ENCODE assay signal across 11 mouse cellular contexts in genomic region chr4:5178991-5179693, GRCm38 (mm10).
DNase-seq lines count a peak whose midpoint lies in the region; ATAC-seq and TF ChIP-seq lines count a peak whose summit lies in the region.
"Had no signal": no experiment of that assay in that cellular context is flagged by ENCODE, and none has a peak within 500 bp of the region (broad histone marks: within the 10 kb centered on the region; RNA-seq: fewer than 3 reads in every experiment).

No protein-coding gene starts in this region.

- no peaks in the 10 kb centered on the region for H3K9me3 ChIP-seq in hindbrain, embryonic 16.5 days (ENCODE audit: control insufficient read depth, low read length)
- H3K9me3 ChIP-seq in intestine, embryonic 15.5 days = no peaks in the 10 kb centered on the region

- H3K36me3 ChIP-seq in hindbrain, embryonic 16.5 days (ENCODE audit: control insufficient read depth, insufficient read depth, low read length) = no peaks in the 10 kb centered on the region
- no peaks in the 10 kb centered on the region for H3K36me3 ChIP-seq in intestine, embryonic 15.5 days

- peak; percentile 93 for ATAC-seq in hindbrain, embryonic 16.5 days
- ATAC-seq in intestine, embryonic 15.5 days = no peak
- ATAC-seq: Patski had no signal

- no peak for TF ChIP-seq POLR2A in cerebellum, adult 2 months (IDR thresholded peaks at IDR 0.05; ENCODE audit: borderline replicate concordance, insufficient read depth, low read length)

- 19% methylated on average over 11 of the region's 11 CpGs for WGBS in cerebellum, adult 2 months
- WGBS in hindbrain, embryonic 16.5 days = 42% methylated on average over 11 of the region's 11 CpGs
- 75% methylated on average over 11 of the region's 11 CpGs for WGBS in intestine, embryonic 15.5 days

- H3K4me1 ChIP-seq in cerebellum, adult 2 months (ENCODE audit: control insufficient read depth, insufficient read depth, low read length) = no peaks in the 10 kb centered on the region
- no peaks in the 10 kb centered on the region for H3K4me1 ChIP-seq in hindbrain, embryonic 16.5 days (ENCODE audit: control insufficient read depth, insufficient read depth, low read depth, low read length)
- H3K4me1 ChIP-seq in intestine, embryonic 15.5 days (replicated peaks) = no peaks in the 10 kb centered on the region

- no peaks in the 10 kb centered on the region for H3K27me3 ChIP-seq in cerebellum, adult 2 months (ENCODE audit: control insufficient read depth, insufficient read depth, low read length)
- H3K27me3 ChIP-seq in hindbrain, embryonic 16.5 days (replicated peaks; ENCODE audit: control insufficient read depth, insufficient read depth, low read length) = no peaks in the 10 kb centered on the region
- H3K27me3 ChIP-seq in intestine, embryonic 15.5 days (replicated peaks) = no peaks in the 10 kb centered on the region
- H3K27me3 ChIP-seq: Patski had no signal

- H3K4me3 ChIP-seq in cerebellum, adult 2 months (replicated peaks; ENCODE audit: insufficient read depth, low read depth, low read length) = no peak overlapping the region
- no peak overlapping the region for H3K4me3 ChIP-seq in hindbrain, embryonic 16.5 days (ENCODE audit: low read length)
- H3K4me3 ChIP-seq in intestine, embryonic 15.5 days (replicated peaks) = no peak overlapping the region

- no peak overlapping the region for H3K9ac ChIP-seq in hindbrain, embryonic 16.5 days (ENCODE audit: low read depth, low read length)
- H3K9ac ChIP-seq in intestine, embryonic 15.5 days = no peak overlapping the region
- H3K9ac ChIP-seq: liver, embryonic 14.5 days had no signal

- TF ChIP-seq CTCF in cerebellum, adult 2 months (IDR thresholded peaks at IDR 0.05; ENCODE audit: borderline replicate concordance, insufficient read depth, low read depth, low read length) = no peak

- H3K4me2 ChIP-seq in hindbrain, embryonic 16.5 days (ENCODE audit: low read length) = peak overlapping the region; percentile 7; the same call in 1 of the 2 replicates
- no peak overlapping the region for H3K4me2 ChIP-seq in intestine, embryonic 15.5 days (replicated peaks)

- no peak overlapping the region for H3K27ac ChIP-seq in cerebellum, adult 2 months (ENCODE audit: insufficient read depth, low read length)
- peak overlapping the region; percentile 44; the same call in 1 of the 2 replicates for H3K27ac ChIP-seq in hindbrain, embryonic 16.5 days (ENCODE audit: low read depth, low read length)
- no peak overlapping the region for H3K27ac ChIP-seq in intestine, embryonic 15.5 days
- H3K27ac ChIP-seq: liver, embryonic 14.5 days had no signal

- peak; percentile 18 to 59 for DNase-seq in adrenal gland, adult (ENCODE audit: inconsistent age in 2 of 2, low spot score in 1 of 2)
- no peak for DNase-seq in adrenal gland, postnatal 4 days (ENCODE audit: low spot score in 2 of 2)
- DNase-seq in layer of hippocampus, adult 18-20 months (ENCODE audit: low spot score in 2 of 2) = peak; percentile 9 to 22
- no peak for DNase-seq in layer of hippocampus, postnatal 25 days (ENCODE audit: extremely low spot score in 1 of 2, low spot score in 1 of 2)
- peak; percentile 34 to 67 for DNase-seq in cerebellum, adult 2 months
- no peak for DNase-seq in kidney, postnatal 36 days
- DNase-seq: gastrocnemius, postnatal 36 days had no signal

Comparison
In these comparisons a context has a peak if more than half of its experiments do, and no peak if none do; other contexts are left out.
1. DNase-seq: peak in adrenal gland, adult (2 of 2), layer of hippocampus, adult 18-20 months (2 of 2) and cerebellum, adult 2 months (2 of 2); none in adrenal gland, postnatal 4 days (0 of 2), layer of hippocampus, postnatal 25 days (0 of 2) and kidney, postnatal 36 days (0 of 2).